Mouse (Mus musculus) gastrocnemius, adult 2 months (tissue): ENCODE results near the gene Kalrn. TPM values are rescaled to one million over a fixed set of nuclear protein-coding genes. Genes with fewer than 3 reads are reported as not detected.
A peak's percentile ranks its signal among the peaks of the same experiment; 100 is the strongest.

ENCODE experiments used
- DNase-seq: peaks from one replicate; pipeline ENCODE4 v3.0.0; 2022
- H3K27ac ChIP-seq: fragments of 200-600 bp; 2 replicates; pipeline ENCODE4 v1.8.1; 2022; ENCODE audit warnings: mild to moderate bottlenecking
- H3K4me3 ChIP-seq: fragments of 200-600 bp; 2 replicates; pipeline ENCODE4 v1.8.1; 2022; ENCODE audit warnings: mild to moderate bottlenecking, moderate library complexity
- CTCF ChIP-seq: fragments of 200-600 bp; IDR thresholded peaks from 2 replicates; pipeline ENCODE4 v1.8.1; 2022; ENCODE audit warnings: antibody characterized with exemption, mild to moderate bottlenecking, moderate library complexity
- intact Hi-C: fragments of 180-260 bp; cut with DNase I; formaldehyde crosslinking; loops from one replicate; pipeline ENCODE4 v1.15.1; 2025
- total RNA-seq, 2 experiments: library from RNA; stranded (reverse); gene quantifications; 2 replicates each; pipeline ENCODE4 v1.2.3; 2021

Kalrn gene
- total RNA-seq, 2 experiments from 2014 or later, result 21.8 to 28.3 TPM

- intact Hi-C loops, result no loop called here
- DNase-seq, result no peak
- H3K27ac ChIP-seq, result no peak overlapping the region
- no peak for TF ChIP-seq CTCF
- H3K4me3 ChIP-seq, result no peak overlapping the region
Observed at GRCm38 (mm10) chr16:34487823-34488222, 85.5 kb downstream of the Kalrn start.

- H3K27ac ChIP-seq, result no peak overlapping the region
- no peak overlapping the region for H3K4me3 ChIP-seq
- intact Hi-C loops, result no loop called here
- no peak for DNase-seq
- no peak for TF ChIP-seq CTCF
Observed at GRCm38 (mm10) chr16:34487268-34487667, 86.1 kb downstream of the Kalrn start.

- DNase-seq, result no peak
- intact Hi-C loops, result no loop called here
- no peak overlapping the region for H3K27ac ChIP-seq
- no peak for TF ChIP-seq CTCF
- H3K4me3 ChIP-seq, result no peak overlapping the region
Observed at GRCm38 (mm10) chr16:34485483-34485882, 87.8 kb downstream of the Kalrn start.

- Histone ChIP-seq H3K4me3 (no peak overlapping the region), H3K27ac (no peak overlapping the region)
- DNase-seq, result no peak
- intact Hi-C loops, result no loop called here
- TF ChIP-seq CTCF, result no peak
Observed at GRCm38 (mm10) chr16:34484921-34485320, 88.4 kb downstream of the Kalrn start.

GRCm38 (mm10) chr16:34484213-34484612 lies 89.1 kb downstream of the Kalrn start:
- no peak for TF ChIP-seq CTCF
- DNase-seq, result no peak
- no peak overlapping the region for H3K27ac ChIP-seq
- no peak overlapping the region for H3K4me3 ChIP-seq
- intact Hi-C loops, result no loop called here

- intact Hi-C loops, result no loop called here
- H3K4me3 ChIP-seq, result no peak overlapping the region
- DNase-seq, result no peak
- no peak for TF ChIP-seq CTCF
- H3K27ac ChIP-seq, result no peak overlapping the region
Observed at GRCm38 (mm10) chr16:34483716-34484115, 89.6 kb downstream of the Kalrn start.

GRCm38 (mm10) chr16:34474741-34475140 lies 98.6 kb downstream of the Kalrn start:
- TF ChIP-seq CTCF, result no peak
- Histone ChIP-seq H3K4me3 (no peak overlapping the region), H3K27ac (no peak overlapping the region)
- DNase-seq, result no peak
- intact Hi-C loops, result no loop called here

GRCm38 (mm10) chr16:34473891-34474290 lies 99.4 kb downstream of the Kalrn start:
- no peak for DNase-seq
- no peak overlapping the region for H3K4me3 ChIP-seq
- no peak for TF ChIP-seq CTCF
- peak overlapping the region; percentile 4; the same call in 1 of the 2 replicates for H3K27ac ChIP-seq
- intact Hi-C loops, result no loop called here

GRCm38 (mm10) chr16:34471441-34471840 lies 101.9 kb downstream of the Kalrn start:
- DNase-seq, result no peak
- Histone ChIP-seq H3K27ac (peak overlapping the region; percentile 58), H3K4me3 (no peak overlapping the region)
- no peak for TF ChIP-seq CTCF
- intact Hi-C loops, result no loop called here

- DNase-seq, result no peak
- TF ChIP-seq CTCF, result no peak
- no peak overlapping the region for H3K4me3 ChIP-seq
- intact Hi-C loops, result no loop called here
- no peak overlapping the region; the same call in 1 of the 2 replicates for H3K27ac ChIP-seq
Observed at GRCm38 (mm10) chr16:34470343-34470742, 103.0 kb downstream of the Kalrn start.

- Histone ChIP-seq H3K4me3 (no peak overlapping the region), H3K27ac (no peak overlapping the region)
- intact Hi-C loops, result no loop called here
Observed at GRCm38 (mm10) chr16:34469277-34469868, 104.0 kb downstream of the Kalrn start.

GRCm38 (mm10) chr16:34466649-34467048 lies 106.7 kb downstream of the Kalrn start:
- DNase-seq, result no peak
- Histone ChIP-seq H3K4me3 (no peak overlapping the region), H3K27ac (no peak overlapping the region)
- peak; percentile 46 for TF ChIP-seq CTCF
- intact Hi-C loops, result no loop called here

More at GRCm38 (mm10) chr16:34469277-34469868, 104.0 kb downstream of the Kalrn start:
- TF ChIP-seq CTCF, result no peak
- DNase-seq, result no peak

GRCm38 (mm10) chr16:34456314-34456713 lies 117.0 kb downstream of the Kalrn start:
- H3K27ac ChIP-seq, result no peak overlapping the region
- TF ChIP-seq CTCF, result no peak
- DNase-seq, result peak; percentile 26
- no peak overlapping the region for H3K4me3 ChIP-seq
- intact Hi-C loops, result no loop called here

GRCm38 (mm10) chr16:34445666-34446065 lies 127.7 kb downstream of the Kalrn start:
- Histone ChIP-seq H3K4me3 (no peak overlapping the region), H3K27ac (no peak overlapping the region)
- intact Hi-C loops, result no loop called here
- DNase-seq, result no peak
- no peak for TF ChIP-seq CTCF
